Mouse (Mus musculus) myocyte (in vitro differentiated cells): Measurements from ENCODE around the gene Lrpap1.

Source experiments
- E2F4 ChIP-seq: IDR thresholded peaks from one replicate; pipeline ENCODE4 v1.6.1; 2011; ENCODE audit warnings: mild to moderate bottlenecking, control low read depth, moderate library complexity; ENCODE audit not compliant: insufficient read depth
- MAX ChIP-seq: IDR thresholded peaks from one replicate; pipeline ENCODE4 v1.6.1; 2011; ENCODE audit warnings: low read depth, mild to moderate bottlenecking, control low read depth
- POLR2A ChIP-seq: IDR thresholded peaks from one replicate; pipeline ENCODE4 v1.6.1; 2011; ENCODE audit warnings: low read depth, mild to moderate bottlenecking, control low read depth, moderate library complexity; ENCODE audit not compliant: insufficient read length

DNA sequence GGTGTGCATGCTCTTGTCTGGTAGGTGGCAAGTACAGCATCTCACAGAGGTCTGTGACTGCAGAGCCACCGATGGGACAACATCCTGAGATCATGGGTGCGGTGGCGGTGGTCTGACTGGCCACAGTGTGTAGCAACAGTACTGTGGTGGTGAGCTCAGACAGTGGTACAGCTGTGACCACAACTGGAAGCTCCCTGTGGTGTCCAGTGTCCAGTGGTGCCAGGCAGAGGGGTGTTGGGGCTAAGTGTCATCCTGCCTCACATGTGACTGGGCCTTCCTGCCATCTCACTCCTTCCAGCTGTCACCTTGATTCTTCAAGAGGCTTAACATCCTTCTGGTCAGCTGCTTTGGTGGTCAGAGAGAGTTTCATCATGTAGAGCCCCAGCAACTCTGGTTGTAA is 50.9 kb downstream of the Lrpap1 start:
- TF ChIP-seq MAX (no peak), E2F4 (no peak), POLR2A (no peak)
